ENCODE assay signal across 22 mouse cellular contexts in genomic region chr8:92713286-92713685, GRCm38 (mm10). TPM values are rescaled to one million over a fixed set of nuclear protein-coding genes. Genes with fewer than 3 reads are reported as not detected.
"Had no signal": no experiment of that assay in that cellular context is flagged by ENCODE, and none has a peak within 500 bp of the region (broad histone marks: within the 10 kb centered on the region; RNA-seq: fewer than 3 reads in every experiment).

No protein-coding gene starts in this region.

- DNase-seq: liver, postnatal 0 days; lung, embryonic 14.5 days; lung, postnatal 10 days; lung, postnatal 4 days; midbrain, embryonic 14.5 days; right cerebral cortex, postnatal 14 days; thymus, adult 2 months; thymus, postnatal 25 days; thymus, postnatal 4 days had no signal

- H3K4me2 ChIP-seq: liver, embryonic 15.5 days; lung, embryonic 14.5 days; neural tube, embryonic 13.5 days; neural tube, embryonic 15.5 days; stomach, embryonic 15.5 days had no signal

- H3K9me3 ChIP-seq: liver, embryonic 15.5 days; midbrain, embryonic 10.5 days; neural tube, embryonic 15.5 days; stomach, embryonic 15.5 days had no signal

- ATAC-seq: liver, postnatal 0 days; midbrain, embryonic 16.5 days had no signal

- H3K4me3 ChIP-seq: liver, embryonic 15.5 days; midbrain, embryonic 10.5 days; myocyte; neural tube, embryonic 13.5 days; neural tube, embryonic 15.5 days; stomach, embryonic 15.5 days had no signal

- H3K36me3 ChIP-seq: liver, embryonic 15.5 days; midbrain, embryonic 10.5 days; neural tube, embryonic 13.5 days; neural tube, embryonic 15.5 days; stomach, embryonic 15.5 days had no signal

- H3K4me1 ChIP-seq: liver, embryonic 15.5 days; neural tube, embryonic 13.5 days; neural tube, embryonic 15.5 days; stomach, embryonic 15.5 days had no signal

- H3K27me3 ChIP-seq: liver, embryonic 15.5 days; neural tube, embryonic 15.5 days; stomach, embryonic 15.5 days had no signal

- H3K9ac ChIP-seq: liver, embryonic 15.5 days; liver, postnatal 0 days; lung, embryonic 14.5 days; neural tube, embryonic 13.5 days; neural tube, embryonic 15.5 days; stomach, embryonic 15.5 days had no signal

- H3K27ac ChIP-seq: liver, embryonic 15.5 days; midbrain, embryonic 10.5 days; neural tube, embryonic 13.5 days; neural tube, embryonic 15.5 days; stomach, embryonic 15.5 days; stomach, postnatal 0 days had no signal

RNA-seq across cellular contexts. Expression of gene Irx6, which starts 39.2 kb away (rescaled TPM):
- total RNA-seq: megakaryocyte, adult 5-6 weeks; megakaryocyte-erythroid progenitor cell, adult 5-6 weeks had no signal
- polyA plus RNA-seq: liver, embryonic 15.5 days; liver, postnatal 0 days; lung, embryonic 14.5 days; myocyte; spleen, adult 2 months; stomach, postnatal 0 days; testis, adult 2 months; urinary bladder, adult 2 months had no signal
